Mouse (Mus musculus) kidney, postnatal 0 days (tissue): ENCODE measurements at regions not wholly inside any gene's neighbourhood (a gene's known extent, or its start where the extent isn't known, plus 50 kb on each side); places are given as distances from the start of the nearest gene placed in this dataset.

ENCODE experiments used
- ATAC-seq: fragments of 200-750 bp; cut with Nextera tagmentation; replicated peaks from 2 replicates; pipeline ENCODE4 v1.8.0; 2017; ENCODE audit warnings: low read depth, moderate number of reproducible peaks, moderate TSS enrichment, moderate library complexity; ENCODE audit not compliant: low FRiP score
- DNase-seq: peaks from one replicate; pipeline ENCODE4 v3.0.0-alpha.2; 2016; ENCODE audit warnings: low spot score
- H3K27ac ChIP-seq: fragments of 300-500 bp; sonication (generic); 2 replicates; pipeline ENCODE4 v1.5.1; 2014; ENCODE audit warnings: mild to moderate bottlenecking
- H3K27me3 ChIP-seq: fragments of 300-500 bp; sonication (generic); 2 replicates; pipeline ENCODE4 v1.6.1; 2014; ENCODE audit warnings: low read length, mixed read lengths; ENCODE audit not compliant: insufficient read depth
- H3K36me3 ChIP-seq: fragments of 300-500 bp; sonication (generic); 2 replicates; pipeline ENCODE4 v1.6.1; 2014; ENCODE audit warnings: low read length, mixed read lengths; ENCODE audit not compliant: insufficient read depth
- H3K4me1 ChIP-seq: fragments of 300-500 bp; sonication (generic); replicated peaks from 2 replicates; pipeline ENCODE4 v1.6.1; 2014; ENCODE audit warnings: antibody characterized with exemption, low read length, mixed read lengths; ENCODE audit not compliant: insufficient read depth
- H3K4me2 ChIP-seq: fragments of 300-500 bp; sonication (generic); 2 replicates; pipeline ENCODE4 v1.6.1; 2014; ENCODE audit warnings: mild to moderate bottlenecking, low read length, moderate library complexity, mixed read lengths
- H3K4me3 ChIP-seq: fragments of 300-500 bp; sonication (generic); replicated peaks from 2 replicates; pipeline ENCODE4 v1.5.1; 2014; ENCODE audit warnings: low read depth, low read length
- H3K9ac ChIP-seq: fragments of 300-500 bp; sonication (generic); 2 replicates; pipeline ENCODE4 v1.6.1; 2014; ENCODE audit warnings: low read depth, low read length
- H3K9me3 ChIP-seq: fragments of 300-500 bp; sonication (generic); replicated peaks from 2 replicates; pipeline ENCODE4 v1.6.1; 2016; ENCODE audit warnings: low read length, inconsistent platforms, mixed read lengths
- CTCF ChIP-seq: IDR thresholded peaks from 2 replicates; pipeline ENCODE4 v1.5.1; 2016; ENCODE audit warnings: antibody characterized with exemption, low read depth, mild to moderate bottlenecking, moderate library complexity
- WGBS: fragments of 180-500 bp; shearing (Covaris S2); extraction: QIAGEN DNeasy Blood & Tissue Kit; methylation state at CpG from one replicate; pipeline ENCODE4 v1.1.7; 2014; 5-methylcytosine and 5-hydroxymethylcytosine counted together

DNA sequence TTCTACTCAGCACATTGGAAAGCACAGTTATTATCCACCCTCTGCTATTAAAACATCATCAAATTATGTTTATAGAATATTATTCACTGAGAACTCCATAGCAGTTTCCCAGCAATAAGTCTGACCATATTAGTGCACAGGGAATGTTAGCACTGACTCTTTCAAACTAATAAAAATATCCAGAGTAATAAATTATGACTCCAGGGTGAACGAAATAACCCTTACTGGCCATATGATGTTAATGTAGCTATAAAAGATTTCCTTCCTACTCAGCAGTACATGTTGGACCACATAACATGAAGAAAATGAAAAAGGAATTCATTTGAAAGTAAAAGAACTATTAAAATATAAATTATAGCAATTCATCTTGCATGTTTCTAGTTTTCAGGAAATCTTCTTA, 693.0 kb upstream of the Adgrl3 start:
- no peaks in the 10 kb centered on the region for H3K4me1 ChIP-seq
- no peaks in the 10 kb centered on the region for H3K36me3 ChIP-seq
- no peak overlapping the region for H3K4me2 ChIP-seq
- H3K9me3 ChIP-seq: no peaks in the 10 kb centered on the region
- no peak overlapping the region for H3K27ac ChIP-seq
- no peak for TF ChIP-seq CTCF
- H3K27me3 ChIP-seq: no peaks in the 10 kb centered on the region
- DNase-seq: peak; percentile 83
- no peak for ATAC-seq
- no peak overlapping the region for H3K4me3 ChIP-seq
- 51% methylated on average over 1 of the region's 1 CpGs for WGBS
- no peak overlapping the region for H3K9ac ChIP-seq

DNA sequence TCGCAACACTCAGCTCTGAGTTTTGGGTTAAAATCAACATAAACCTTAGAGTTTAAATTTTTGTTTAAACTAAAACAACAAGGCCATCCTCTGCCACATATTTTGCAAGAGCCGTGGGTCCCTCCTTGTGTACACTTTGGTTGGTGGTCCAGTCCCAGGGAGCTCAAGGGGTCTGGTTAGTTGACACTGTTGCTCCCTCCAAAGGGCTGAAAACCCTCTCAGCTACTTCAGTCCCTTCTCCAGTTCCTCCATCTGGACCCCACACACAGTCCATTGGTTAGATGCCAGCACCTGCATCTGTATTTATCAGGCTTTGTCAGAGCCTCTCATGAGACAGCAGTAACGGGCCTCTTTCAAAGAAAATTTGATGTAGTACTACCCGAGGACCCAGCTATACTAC, 674.8 kb upstream of the Adgrl3 start:
- DNase-seq (no peak), ATAC-seq (no peak)
- Histone ChIP-seq H3K4me3 (no peak overlapping the region), H3K27ac (no peak overlapping the region), H3K4me1 (no peaks in the 10 kb centered on the region), H3K9me3 (no peaks in the 10 kb centered on the region), H3K9ac (no peak overlapping the region), H3K4me2 (no peak overlapping the region), H3K27me3 (no peaks in the 10 kb centered on the region), H3K36me3 (no peaks in the 10 kb centered on the region)
- TF ChIP-seq CTCF: no peak
- WGBS: 72% methylated on average over 4 of the region's 4 CpGs

DNA sequence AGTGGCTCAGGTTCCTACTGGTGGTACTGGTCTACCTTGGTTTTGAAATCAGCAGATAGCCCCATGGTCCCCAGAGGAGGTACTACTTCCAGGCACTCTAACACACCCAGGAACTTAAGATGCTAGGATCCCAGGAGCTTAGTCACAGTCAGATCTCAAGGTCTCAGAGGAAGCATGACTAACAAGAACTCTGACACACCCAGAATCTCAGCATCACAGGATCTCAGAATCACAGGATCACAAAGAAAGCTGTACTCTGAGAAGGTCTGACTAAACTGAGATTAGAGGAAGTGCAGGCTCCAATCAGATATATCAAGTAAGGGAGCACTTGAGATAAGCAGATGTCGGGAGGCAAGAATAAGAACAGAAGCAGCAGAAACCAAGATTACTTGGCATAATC, 661.7 kb upstream of the Adgrl3 start:
- Histone ChIP-seq H3K27me3 (no peaks in the 10 kb centered on the region), H3K4me1 (no peaks in the 10 kb centered on the region), H3K9ac (no peak overlapping the region), H3K4me2 (no peak overlapping the region), H3K9me3 (no peaks in the 10 kb centered on the region), H3K36me3 (no peaks in the 10 kb centered on the region), H3K27ac (no peak overlapping the region), H3K4me3 (no peak overlapping the region)
- WGBS: 93% methylated on average over 1 of the region's 1 CpGs
- no peak for TF ChIP-seq CTCF
- DNase-seq: no peak
- ATAC-seq: no peak

DNA sequence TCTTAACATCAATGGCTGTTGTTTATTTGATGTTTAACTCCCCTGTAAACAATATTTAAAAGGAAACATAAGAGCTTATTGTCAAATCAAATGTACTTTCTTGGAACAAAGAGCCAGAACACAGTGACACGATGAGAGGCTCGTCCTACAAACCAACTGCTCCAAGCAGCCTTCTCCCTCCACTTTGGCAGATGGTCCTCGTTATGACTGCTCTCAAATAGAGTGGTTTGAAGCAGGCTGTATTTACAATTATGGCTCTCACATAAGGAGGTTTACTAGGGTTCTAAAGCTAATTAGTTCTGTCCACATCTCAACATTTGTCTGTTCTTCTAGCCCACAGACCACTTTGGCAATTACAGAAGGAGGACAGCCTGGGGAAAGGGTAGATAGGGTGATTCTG, 626.3 kb upstream of the Adgrl3 start:
- WGBS: 35% methylated on average over 3 of the region's 3 CpGs
- ATAC-seq (no peak), DNase-seq (no peak)
- H3K4me1 ChIP-seq: no peaks in the 10 kb centered on the region
- no peaks in the 10 kb centered on the region for H3K27me3 ChIP-seq
- TF ChIP-seq CTCF: no peak
- no peak overlapping the region for H3K4me3 ChIP-seq
- H3K36me3 ChIP-seq: no peaks in the 10 kb centered on the region
- no peak overlapping the region for H3K27ac ChIP-seq
- no peaks in the 10 kb centered on the region for H3K9me3 ChIP-seq
- H3K4me2 ChIP-seq: no peak overlapping the region
- no peak overlapping the region for H3K9ac ChIP-seq

DNA sequence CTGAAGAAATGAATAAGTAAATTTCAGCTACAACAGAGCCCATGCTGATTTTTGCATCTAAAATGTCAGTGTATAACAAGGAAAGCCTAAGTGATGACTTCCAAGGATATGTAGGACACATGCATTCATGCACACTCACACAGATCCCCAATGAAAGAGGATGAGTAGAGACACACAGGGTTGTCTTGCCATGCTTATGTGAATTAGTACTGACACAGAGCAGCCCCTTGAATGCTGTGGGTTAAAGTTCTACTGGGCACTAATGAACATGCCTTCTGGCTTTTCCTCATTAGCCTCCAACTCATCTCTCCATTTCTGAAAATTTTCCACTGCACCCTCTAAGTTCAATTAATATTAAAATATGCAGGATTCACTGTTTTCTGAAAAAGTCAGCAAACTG, 617.3 kb upstream of the Adgrl3 start:
- H3K4me2 ChIP-seq: no peak overlapping the region
- no peak overlapping the region for H3K4me3 ChIP-seq
- no peaks in the 10 kb centered on the region for H3K27me3 ChIP-seq
- H3K9me3 ChIP-seq: no peaks in the 10 kb centered on the region
- TF ChIP-seq CTCF: no peak
- H3K4me1 ChIP-seq: no peaks in the 10 kb centered on the region
- ATAC-seq: no peak
- no peak overlapping the region for H3K27ac ChIP-seq
- no peak for DNase-seq
- no peak overlapping the region for H3K9ac ChIP-seq
- H3K36me3 ChIP-seq: no peaks in the 10 kb centered on the region

DNA sequence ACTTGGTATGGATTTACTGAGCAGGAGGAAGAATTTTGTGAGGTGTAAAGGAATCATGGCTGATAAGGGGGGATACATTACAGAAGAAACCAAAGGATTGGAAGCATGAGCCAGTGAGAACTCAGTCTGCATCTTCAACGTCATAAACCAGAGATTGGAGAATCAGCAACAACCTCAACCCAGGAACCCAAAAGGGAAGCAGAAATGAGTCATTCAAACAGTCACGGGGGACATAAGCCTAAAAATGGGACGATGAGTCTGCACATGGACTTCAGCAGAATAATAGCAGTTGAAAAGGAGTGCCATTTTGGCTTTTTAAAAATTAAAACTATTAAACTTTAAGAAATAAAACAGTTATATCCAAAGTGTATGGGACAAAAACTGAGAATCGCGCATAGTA, 603.8 kb upstream of the Adgrl3 start:
- 86% methylated on average over 5 of the region's 5 CpGs for WGBS
- H3K4me1 ChIP-seq: no peaks in the 10 kb centered on the region

More for the DNA sequence above, 603.8 kb upstream of the Adgrl3 start:
- no peak overlapping the region for H3K4me2 ChIP-seq
- no peak overlapping the region for H3K4me3 ChIP-seq
- no peaks in the 10 kb centered on the region for H3K9me3 ChIP-seq
- H3K27me3 ChIP-seq: no peaks in the 10 kb centered on the region
- TF ChIP-seq CTCF: no peak
- H3K27ac ChIP-seq: no peak overlapping the region
- H3K36me3 ChIP-seq: no peaks in the 10 kb centered on the region
- no peak for DNase-seq
- ATAC-seq: no peak
- H3K9ac ChIP-seq: no peak overlapping the region
